In the genomic region with DNA sequence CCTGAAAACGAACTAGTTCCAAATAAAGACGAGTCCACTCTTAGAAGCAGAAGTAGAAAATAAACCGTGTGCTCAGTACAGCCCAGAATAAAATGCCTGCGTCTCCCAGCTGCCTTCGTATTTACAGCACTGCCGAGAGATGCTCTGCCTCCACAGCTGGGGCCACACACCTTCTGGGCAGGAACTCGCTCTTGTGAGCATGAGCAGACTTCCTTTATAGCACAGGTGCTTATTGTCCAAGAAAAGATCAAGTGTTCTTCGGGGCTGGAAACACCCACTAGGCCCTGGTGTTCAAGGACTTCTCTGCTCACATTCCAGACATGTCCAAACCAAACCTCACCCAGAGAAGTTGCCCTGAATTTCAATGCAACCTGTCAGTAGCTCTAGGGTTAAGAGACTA, we compare ENCODE assay signal across 17 mouse cellular contexts. TPM values are rescaled to one million over a fixed set of nuclear protein-coding genes. Genes with fewer than 3 reads are reported as not detected.
DNase-seq lines count a peak whose midpoint lies in the region; ATAC-seq and TF ChIP-seq lines count a peak whose summit lies in the region.
"Had no signal": no experiment of that assay in that cellular context is flagged by ENCODE, and none has a peak within 500 bp of the region (broad histone marks: within the 10 kb centered on the region; RNA-seq: fewer than 3 reads in every experiment).

No protein-coding gene starts in this region.

- no peaks in the 10 kb centered on the region for H3K36me3 ChIP-seq in lung, postnatal 0 days (ENCODE audit: insufficient read depth, low read length)
- H3K36me3 ChIP-seq in forebrain, embryonic 11.5 days (ENCODE audit: control insufficient read depth, insufficient read depth, low read length): no peaks in the 10 kb centered on the region
- H3K36me3 ChIP-seq: embryonic facial prominence, embryonic 13.5 days; heart, embryonic 12.5 days; intestine, embryonic 15.5 days; midbrain, embryonic 10.5 days; neural tube, embryonic 13.5 days had no signal

- H3K9me3 ChIP-seq in lung, postnatal 0 days (ENCODE audit: low read length): no peaks in the 10 kb centered on the region
- no peaks in the 10 kb centered on the region for H3K9me3 ChIP-seq in forebrain, embryonic 11.5 days (ENCODE audit: control insufficient read depth, low read length)
- H3K9me3 ChIP-seq: embryonic facial prominence, embryonic 13.5 days; intestine, embryonic 15.5 days; midbrain, embryonic 10.5 days; neural tube, embryonic 13.5 days had no signal

- no peak overlapping the region for H3K9ac ChIP-seq in lung, postnatal 0 days (replicated peaks; ENCODE audit: low read depth)
- H3K9ac ChIP-seq in forebrain, embryonic 11.5 days (ENCODE audit: low read length): no peak overlapping the region
- H3K9ac ChIP-seq: embryonic facial prominence, embryonic 13.5 days; heart, embryonic 12.5 days; hindbrain, embryonic 14.5 days; intestine, embryonic 15.5 days; liver, postnatal 0 days; neural tube, embryonic 13.5 days had no signal

- no peaks in the 10 kb centered on the region for H3K27me3 ChIP-seq in lung, postnatal 0 days (replicated peaks; ENCODE audit: insufficient read depth, low read length)
- H3K27me3 ChIP-seq in forebrain, embryonic 11.5 days (ENCODE audit: control insufficient read depth, insufficient read depth, low read length): no peaks in the 10 kb centered on the region
- H3K27me3 ChIP-seq: embryonic facial prominence, embryonic 13.5 days; heart, embryonic 12.5 days; intestine, embryonic 15.5 days; neural tube, embryonic 13.5 days had no signal

- peak; percentile 57 to 72 for DNase-seq in lung, adult 18-20 months
- DNase-seq in lung, adult 2 months: no peak
- DNase-seq in ZHBTc4 (ENCODE audit: low read depth, low spot score): peak; percentile 49
- peak; percentile 83 for DNase-seq in lung, postnatal 0 days (ENCODE audit: low spot score)
- DNase-seq in thymus, postnatal 14 days: peak; percentile 37
- DNase-seq in forebrain, embryonic 11.5 days (ENCODE audit: low spot score): no peak
- DNase-seq in layer of hippocampus, postnatal 10 days (ENCODE audit: low spot score in 2 of 2): no peak
- DNase-seq: adrenal gland, postnatal 14 days; cerebellum, adult 18-20 months; liver; liver, postnatal 0 days had no signal

- ATAC-seq in lung, postnatal 0 days: peak; percentile 89
- ATAC-seq in forebrain, embryonic 11.5 days (replicated peaks; ENCODE audit: low FRiP score): no peak
- ATAC-seq: intestine, embryonic 15.5 days; liver, postnatal 0 days had no signal

- 0 out of 2 replicates have a peak overlapping the region, but pooled peaks have one; percentile 17 for H3K4me2 ChIP-seq in lung, postnatal 0 days (replicated peaks; ENCODE audit: low read depth, low read length)
- H3K4me2 ChIP-seq in forebrain, embryonic 11.5 days (ENCODE audit: low read depth, low read length, severe bottlenecking): no peak overlapping the region
- H3K4me2 ChIP-seq: embryonic facial prominence, embryonic 13.5 days; heart, embryonic 12.5 days; hindbrain, embryonic 14.5 days; intestine, embryonic 15.5 days; neural tube, embryonic 13.5 days had no signal

- TF ChIP-seq CTCF in lung, adult 2 months (IDR thresholded peaks at IDR 0.05; ENCODE audit: insufficient read depth, low read length): no peak
- no peak for TF ChIP-seq CTCF in lung, postnatal 0 days (IDR thresholded peaks at IDR 0.05)

- H3K27ac ChIP-seq in lung, postnatal 0 days (ENCODE audit: low read length): no peak overlapping the region; the same call in 1 of the 2 replicates
- H3K27ac ChIP-seq in forebrain, embryonic 11.5 days (ENCODE audit: low read depth, low read length): no peak overlapping the region
- H3K27ac ChIP-seq: embryonic facial prominence, embryonic 13.5 days; hindbrain, embryonic 14.5 days; intestine, embryonic 15.5 days; midbrain, embryonic 10.5 days; neural tube, embryonic 13.5 days had no signal

- no peak overlapping the region for H3K4me3 ChIP-seq in lung, adult 2 months (replicated peaks; ENCODE audit: extremely low read depth, low read depth, low read length)
- no peak overlapping the region for H3K4me3 ChIP-seq in lung, postnatal 0 days (ENCODE audit: low read depth, low read length)
- H3K4me3 ChIP-seq in forebrain, embryonic 11.5 days (ENCODE audit: low read depth, low read length): no peak overlapping the region
- H3K4me3 ChIP-seq: embryonic facial prominence, embryonic 13.5 days; heart, embryonic 12.5 days; intestine, embryonic 15.5 days; midbrain, embryonic 10.5 days; neural tube, embryonic 13.5 days had no signal

- 54% methylated on average over 8 of the region's 8 CpGs for WGBS in lung, adult 2 months
- 47% methylated on average over 8 of the region's 8 CpGs for WGBS in lung, postnatal 0 days
- 84% methylated on average over 8 of the region's 8 CpGs for WGBS in forebrain, embryonic 11.5 days

- peaks cover 14% of the 10 kb centered on the region for H3K4me1 ChIP-seq in lung, adult 2 months (ENCODE audit: control insufficient read depth, insufficient read depth, low read length)
- peaks cover 8% of the 10 kb centered on the region; the same call in 1 of the 2 replicates for H3K4me1 ChIP-seq in lung, postnatal 0 days (ENCODE audit: insufficient read depth, low read depth, low read length)
- H3K4me1 ChIP-seq in forebrain, embryonic 11.5 days (replicated peaks; ENCODE audit: control insufficient read depth, insufficient read depth, low read length): no peaks in the 10 kb centered on the region
- H3K4me1 ChIP-seq: intestine, embryonic 15.5 days; midbrain, embryonic 10.5 days had no signal

- no peak for TF ChIP-seq POLR2A in lung, adult 2 months (IDR thresholded peaks at IDR 0.05; ENCODE audit: borderline replicate concordance, extremely low read depth, low read depth, low read length)

- peak; percentile 62 for TF ChIP-seq EP300 in lung, postnatal 0 days (IDR thresholded peaks at IDR 0.05)

RNA-seq across cellular contexts. Expression of a gene that starts 39.2 kb away (rescaled TPM):
- polyA plus RNA-seq in lung, adult 2 months (2012; rRNA removed): 9.5 and 14.1 TPM in 2 replicates
- 52.8 and 56.1 TPM in 2 replicates for polyA plus RNA-seq in lung, postnatal 0 days (2015; fragmentation: Nextera tagmentation; extraction: Ambion mirVana)
- polyA plus RNA-seq in forebrain, embryonic 11.5 days (2014; fragmentation: Nextera tagmentation; extraction: Ambion mirVana): 112 and 116 TPM in 2 replicates
- 10 to 100 TPM; 34.0 to 35.7 TPM for total RNA-seq in layer of hippocampus, postnatal 10 days (2021)

RNA-seq across cellular contexts. Expression of a gene that starts 54.5 kb away (rescaled TPM):
- 8.5 and 13.9 TPM in 2 replicates for polyA plus RNA-seq in lung, adult 2 months (2012; rRNA removed)
- 80.2 and 84.7 TPM in 2 replicates for polyA plus RNA-seq in lung, postnatal 0 days (2015; fragmentation: Nextera tagmentation; extraction: Ambion mirVana)
- 111 and 115 TPM in 2 replicates for polyA plus RNA-seq in forebrain, embryonic 11.5 days (2014; fragmentation: Nextera tagmentation; extraction: Ambion mirVana)
- total RNA-seq in layer of hippocampus, postnatal 10 days (2021): 100 to 1,000 TPM; 136 to 151 TPM

Comparison
In these comparisons a context has a peak if more than half of its experiments do, and no peak if none do; other contexts are left out.
1. DNase-seq: peak in lung, adult 18-20 months (2 of 2), ZHBTc4 (single experiment), lung, postnatal 0 days (single experiment) and thymus, postnatal 14 days (single experiment); none in lung, adult 2 months (single experiment), forebrain, embryonic 11.5 days (single experiment) and layer of hippocampus, postnatal 10 days (0 of 2).